Mouse (Mus musculus): Measurements from ENCODE around the gene Sptbn1. TPM values are rescaled to one million over a fixed set of nuclear protein-coding genes. Genes with fewer than 3 reads are reported as not detected.
A peak's percentile ranks its signal among the peaks of the same experiment; 100 is the strongest.

Sptbn1 gene
- polyA plus RNA-seq, 1 experiment from 2014 or later = 196 TPM

GRCm38 (mm10) chr11:30211141-30211540, 56.8 kb downstream of the Sptbn1 start:
- no peaks in the 10 kb centered on the region for H3K27me3 ChIP-seq (replicated peaks; ENCODE audit: control insufficient read depth, insufficient read depth, low read length)
- no peaks in the 10 kb centered on the region for H3K36me3 ChIP-seq (ENCODE audit: control insufficient read depth, insufficient read depth, low read length)
- ATAC-seq = no peak
- H3K4me2 ChIP-seq (ENCODE audit: low read length) = no peak overlapping the region
- 67% methylated on average over 3 of the region's 3 CpGs for WGBS
- peaks cover 5% of the 10 kb centered on the region for H3K4me1 ChIP-seq (ENCODE audit: control insufficient read depth, insufficient read depth, low read depth, low read length)
- H3K9ac ChIP-seq (ENCODE audit: low read depth, low read length) = no peak overlapping the region
- H3K27ac ChIP-seq (ENCODE audit: low read depth, low read length) = no peak overlapping the region
- H3K9me3 ChIP-seq (ENCODE audit: control insufficient read depth, low read length) = no peaks in the 10 kb centered on the region
- no peak overlapping the region for H3K4me3 ChIP-seq (ENCODE audit: low read length)

GRCm38 (mm10) chr11:30210100-30210811, 57.7 kb downstream of the Sptbn1 start:
- H3K27me3 ChIP-seq (replicated peaks; ENCODE audit: control insufficient read depth, insufficient read depth, low read length) = no peaks in the 10 kb centered on the region

DNA sequence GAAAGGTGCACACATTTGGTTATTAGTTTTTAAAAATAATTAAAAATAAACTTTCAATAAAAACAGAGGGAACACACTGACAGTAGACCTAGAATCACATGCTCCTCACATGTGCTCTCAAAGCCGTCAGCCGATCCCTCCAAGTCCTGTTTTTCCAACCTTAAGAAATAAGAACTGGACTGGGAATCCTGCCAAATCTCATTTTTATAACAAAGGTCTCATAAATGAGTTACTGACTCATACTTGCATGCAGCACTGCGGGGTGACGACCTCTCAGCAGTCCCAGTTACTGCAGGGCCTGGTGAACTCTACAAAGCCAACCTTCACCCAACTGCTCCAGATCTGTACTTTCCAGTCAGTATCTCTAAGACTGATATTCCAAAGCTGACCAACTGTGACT, 58.5 kb downstream of the Sptbn1 start:
- Histone ChIP-seq H3K9me3 (ENCODE audit: control insufficient read depth, low read length) (no peaks in the 10 kb centered on the region), H3K4me1 (ENCODE audit: control insufficient read depth, insufficient read depth, low read depth, low read length) (peaks cover 5% of the 10 kb centered on the region), H3K4me3 (ENCODE audit: low read length) (no peak overlapping the region), H3K4me2 (ENCODE audit: low read length) (no peak overlapping the region), H3K27me3 (replicated peaks; ENCODE audit: control insufficient read depth, insufficient read depth, low read length) (no peaks in the 10 kb centered on the region), H3K9ac (ENCODE audit: low read depth, low read length) (no peak overlapping the region), H3K36me3 (ENCODE audit: control insufficient read depth, insufficient read depth, low read length) (no peaks in the 10 kb centered on the region), H3K27ac (ENCODE audit: low read depth, low read length) (no peak overlapping the region)
- 0 out of 2 replicates have a peak, but pooled peaks have one; percentile 10 for ATAC-seq
- 38% methylated on average over 4 of the region's 4 CpGs for WGBS

More at GRCm38 (mm10) chr11:30210100-30210811, 57.7 kb downstream of the Sptbn1 start:
- no peaks in the 10 kb centered on the region for H3K9me3 ChIP-seq (ENCODE audit: control insufficient read depth, low read length)
- H3K27ac ChIP-seq (ENCODE audit: low read depth, low read length) = no peak overlapping the region
- WGBS = 78% methylated on average over 6 of the region's 6 CpGs
- no peak overlapping the region for H3K9ac ChIP-seq (ENCODE audit: low read depth, low read length)
- no peak overlapping the region for H3K4me2 ChIP-seq (ENCODE audit: low read length)
- H3K4me1 ChIP-seq (ENCODE audit: control insufficient read depth, insufficient read depth, low read depth, low read length) = peaks cover 5% of the 10 kb centered on the region
- no peak for ATAC-seq
- no peaks in the 10 kb centered on the region for H3K36me3 ChIP-seq (ENCODE audit: control insufficient read depth, insufficient read depth, low read length)
- no peak overlapping the region for H3K4me3 ChIP-seq (ENCODE audit: low read length)

GRCm38 (mm10) chr11:30204398-30204797, 63.6 kb downstream of the Sptbn1 start:
- H3K4me1 ChIP-seq (ENCODE audit: control insufficient read depth, insufficient read depth, low read depth, low read length) = no peaks in the 10 kb centered on the region
- H3K4me3 ChIP-seq (ENCODE audit: low read length) = no peak overlapping the region
- ATAC-seq = no peak
- H3K36me3 ChIP-seq (ENCODE audit: control insufficient read depth, insufficient read depth, low read length) = no peaks in the 10 kb centered on the region
- H3K9ac ChIP-seq (ENCODE audit: low read depth, low read length) = no peak overlapping the region
- no peak overlapping the region for H3K4me2 ChIP-seq (ENCODE audit: low read length)
- no peaks in the 10 kb centered on the region for H3K27me3 ChIP-seq (replicated peaks; ENCODE audit: control insufficient read depth, insufficient read depth, low read length)
- H3K9me3 ChIP-seq (ENCODE audit: control insufficient read depth, low read length) = no peaks in the 10 kb centered on the region
- H3K27ac ChIP-seq (ENCODE audit: low read depth, low read length) = no peak overlapping the region

DNA sequence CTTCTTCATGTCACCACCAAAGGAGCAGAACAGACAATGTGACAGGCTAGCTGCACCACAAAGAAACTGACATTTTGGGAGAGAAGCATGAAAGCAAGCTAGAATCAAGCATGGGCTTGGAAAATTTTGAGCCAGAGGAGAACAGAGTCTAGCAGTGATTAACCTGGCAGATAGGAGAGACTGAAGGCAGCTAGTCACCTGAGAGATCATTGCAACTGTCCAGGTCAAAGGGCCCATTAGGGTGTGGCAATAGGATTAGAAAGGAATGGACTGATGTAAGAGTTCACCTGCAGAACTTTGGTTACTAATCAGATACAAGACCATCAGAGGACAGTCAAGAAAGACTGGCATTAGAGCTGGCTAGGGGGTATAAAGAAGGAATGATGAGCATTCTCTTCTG, 67.6 kb downstream of the Sptbn1 start:
- peaks cover 13% of the 10 kb centered on the region for H3K4me1 ChIP-seq (ENCODE audit: control insufficient read depth, insufficient read depth, low read depth, low read length)
- no peaks in the 10 kb centered on the region for H3K36me3 ChIP-seq (ENCODE audit: control insufficient read depth, insufficient read depth, low read length)
- no peak overlapping the region for H3K27ac ChIP-seq (ENCODE audit: low read depth, low read length)
- H3K4me3 ChIP-seq (ENCODE audit: low read length) = no peak overlapping the region
- no peaks in the 10 kb centered on the region for H3K27me3 ChIP-seq (replicated peaks; ENCODE audit: control insufficient read depth, insufficient read depth, low read length)
- H3K9ac ChIP-seq (ENCODE audit: low read depth, low read length) = no peak overlapping the region
- no peak overlapping the region for H3K4me2 ChIP-seq (ENCODE audit: low read length)
- no peaks in the 10 kb centered on the region for H3K9me3 ChIP-seq (ENCODE audit: control insufficient read depth, low read length)
- ATAC-seq = no peak

DNA sequence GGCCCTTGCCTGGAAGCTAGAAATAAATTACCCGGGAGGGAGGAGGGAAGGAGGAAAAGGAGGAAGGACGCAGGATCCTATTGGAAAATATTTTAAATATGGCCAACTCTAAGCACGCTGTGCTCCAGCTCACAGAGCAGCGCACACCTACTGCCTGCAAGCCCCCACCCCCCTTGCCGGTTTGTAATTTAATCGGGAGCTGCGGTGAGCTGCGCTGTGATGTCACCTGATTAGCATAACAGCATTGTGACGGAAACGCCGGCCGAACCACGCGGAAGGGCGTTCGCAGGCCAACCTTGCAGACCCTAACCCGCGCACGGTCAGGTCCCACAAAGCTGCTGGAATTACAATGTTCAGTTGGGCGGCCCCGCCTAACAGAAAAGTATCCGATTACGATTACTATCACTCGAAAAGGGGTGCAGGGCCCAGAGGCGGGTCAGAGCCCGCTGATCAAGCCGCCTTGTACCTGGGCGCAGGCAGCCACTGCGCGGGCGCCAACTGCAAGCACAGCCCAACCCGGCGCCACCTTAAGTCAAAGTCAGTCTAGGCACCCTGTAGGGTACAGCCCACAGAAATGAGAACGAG, 69.8 kb downstream of the Sptbn1 start:
- WGBS = under 1% methylated on average over 34 of the region's 34 CpGs
- peak; percentile 87 for ATAC-seq

GRCm38 (mm10) chr11:30197564-30198090, 70.3 kb downstream of the Sptbn1 start:
- Histone ChIP-seq H3K4me2 (ENCODE audit: low read length) (peak overlapping the region; percentile 53), H3K9me3 (ENCODE audit: control insufficient read depth, low read length) (no peaks in the 10 kb centered on the region), H3K36me3 (ENCODE audit: control insufficient read depth, insufficient read depth, low read length) (no peaks in the 10 kb centered on the region), H3K27ac (ENCODE audit: low read depth, low read length) (peak overlapping the region; percentile 2; the same call in 1 of the 2 replicates), H3K9ac (ENCODE audit: low read depth, low read length) (peak overlapping the region; percentile 35), H3K4me1 (ENCODE audit: control insufficient read depth, insufficient read depth, low read depth, low read length) (peaks cover 13% of the 10 kb centered on the region), H3K4me3 (ENCODE audit: low read length) (peak overlapping the region; percentile 32), H3K27me3 (replicated peaks; ENCODE audit: control insufficient read depth, insufficient read depth, low read length) (no peaks in the 10 kb centered on the region)
- WGBS = 4% methylated on average over 21 of the region's 21 CpGs
- ATAC-seq = peak; percentile 63

More for the DNA sequence above, 69.8 kb downstream of the Sptbn1 start:
- Histone ChIP-seq H3K36me3 (ENCODE audit: control insufficient read depth, insufficient read depth, low read length) (no peaks in the 10 kb centered on the region), H3K27ac (ENCODE audit: low read depth, low read length) (peak overlapping the region; percentile 2; the same call in 1 of the 2 replicates), H3K4me2 (ENCODE audit: low read length) (peak overlapping the region; percentile 53), H3K9me3 (ENCODE audit: control insufficient read depth, low read length) (no peaks in the 10 kb centered on the region), H3K9ac (ENCODE audit: low read depth, low read length) (peak overlapping the region; percentile 35), H3K4me3 (ENCODE audit: low read length) (peak overlapping the region; percentile 32), H3K27me3 (replicated peaks; ENCODE audit: control insufficient read depth, insufficient read depth, low read length) (no peaks in the 10 kb centered on the region), H3K4me1 (ENCODE audit: control insufficient read depth, insufficient read depth, low read depth, low read length) (peaks cover 13% of the 10 kb centered on the region)

GRCm38 (mm10) chr11:30196368-30197070, 71.5 kb downstream of the Sptbn1 start:
- Histone ChIP-seq H3K9me3 (ENCODE audit: control insufficient read depth, low read length) (no peaks in the 10 kb centered on the region), H3K4me1 (ENCODE audit: control insufficient read depth, insufficient read depth, low read depth, low read length) (peaks cover 13% of the 10 kb centered on the region), H3K4me2 (ENCODE audit: low read length) (peak overlapping the region; percentile 9; the same call in 1 of the 2 replicates), H3K27ac (ENCODE audit: low read depth, low read length) (no peak overlapping the region), H3K27me3 (replicated peaks; ENCODE audit: control insufficient read depth, insufficient read depth, low read length) (no peaks in the 10 kb centered on the region), H3K36me3 (ENCODE audit: control insufficient read depth, insufficient read depth, low read length) (no peaks in the 10 kb centered on the region), H3K9ac (ENCODE audit: low read depth, low read length) (no peak overlapping the region), H3K4me3 (ENCODE audit: low read length) (no peak overlapping the region)
- ATAC-seq = no peak
- 76% methylated on average over 4 of the region's 4 CpGs for WGBS

GRCm38 (mm10) chr11:30195756-30196155, 72.2 kb downstream of the Sptbn1 start:
- Histone ChIP-seq H3K4me1 (ENCODE audit: control insufficient read depth, insufficient read depth, low read depth, low read length) (peaks cover 13% of the 10 kb centered on the region), H3K9ac (ENCODE audit: low read depth, low read length) (no peak overlapping the region), H3K4me3 (ENCODE audit: low read length) (no peak overlapping the region), H3K9me3 (ENCODE audit: control insufficient read depth, low read length) (no peaks in the 10 kb centered on the region), H3K36me3 (ENCODE audit: control insufficient read depth, insufficient read depth, low read length) (no peaks in the 10 kb centered on the region), H3K27me3 (replicated peaks; ENCODE audit: control insufficient read depth, insufficient read depth, low read length) (no peaks in the 10 kb centered on the region), H3K4me2 (ENCODE audit: low read length) (no peak overlapping the region), H3K27ac (ENCODE audit: low read depth, low read length) (no peak overlapping the region)
- no peak for ATAC-seq
- 79% methylated on average over 3 of the region's 3 CpGs for WGBS
